Mouse (Mus musculus) leukemia stem cell, adult 10-12 weeks (primary cell): ENCODE data around the gene Crx. TPM values are rescaled to one million over a fixed set of nuclear protein-coding genes. Genes with fewer than 3 reads are reported as not detected.

Source experiments
- polyA plus RNA-seq: library from polyadenylated mRNA; stranded (reverse); fragments of >175 nt; gene quantifications from 2 replicates; pipeline ENCODE4 v1.2.3, GENCODE M21; 2012; ENCODE audit warnings: low replicate concordance

The Crx gene
- not detected in 2 replicates for polyA plus RNA-seq

GRCm38 (mm10) chr7:15879756-15880155 is at the start of gene Crx:
Crx (minus strand) TSS chr7:15879968.

GRCm38 (mm10) chr7:15922220-15922773 is 42.5 kb upstream of the Crx start, which contains the start of gene Selenow:
Selenow (minus strand) TSS chr7:15922402.

GRCm38 (mm10) chr7:15882317-15882716 is 2.5 kb upstream of the Crx start, which contains the start of gene Crxos:
Crxos (plus strand) TSS chr7:15882617.

GRCm38 (mm10) chr7:15839578-15839977 is 40.2 kb downstream of the Crx start, which contains the start of gene Obox6:
Obox6 (minus strand) TSS chr7:15839678.

Other genes starting within 250 kb of the Crx start
- gene Obox3, start 240.1 kb downstream of the Crx start, polyA plus RNA-seq: not detected in 2 replicates
- not detected in 2 replicates for gene Obox5, start 129.8 kb downstream of the Crx start, polyA plus RNA-seq
- not detected in 2 replicates for gene Obox6, start 40.3 kb downstream of the Crx start, polyA plus RNA-seq
- not detected in 2 replicates for gene Crxos, start 2.6 kb upstream of the Crx start, polyA plus RNA-seq
- 179 and 674 TPM in 2 replicates for gene Selenow, start 42.4 kb upstream of the Crx start, polyA plus RNA-seq
- 399 and 526 TPM in 2 replicates for gene Nop53, start 66.1 kb upstream of the Crx start, polyA plus RNA-seq
- gene Ehd2, start 87.6 kb upstream of the Crx start, polyA plus RNA-seq: 1.4 and 4.0 TPM in 2 replicates
- gene Bicra, start 168.0 kb upstream of the Crx start, polyA plus RNA-seq: 93.7 and 130 TPM in 2 replicates
- 0.07 TPM in 1 of 2 replicates, not detected in the other for gene Zfp541, start 181.8 kb upstream of the Crx start, polyA plus RNA-seq
- gene Napa, start 218.5 kb upstream of the Crx start, polyA plus RNA-seq: 213 and 314 TPM in 2 replicates
- 7.2 and 17.1 TPM in 2 replicates for gene Kptn, start 239.9 kb upstream of the Crx start, polyA plus RNA-seq
- gene Slc8a2, start 249.9 kb upstream of the Crx start, polyA plus RNA-seq: 0.15 and 0.18 TPM in 2 replicates